ENCODE assay signal across 23 mouse cellular contexts in the genomic region with DNA sequence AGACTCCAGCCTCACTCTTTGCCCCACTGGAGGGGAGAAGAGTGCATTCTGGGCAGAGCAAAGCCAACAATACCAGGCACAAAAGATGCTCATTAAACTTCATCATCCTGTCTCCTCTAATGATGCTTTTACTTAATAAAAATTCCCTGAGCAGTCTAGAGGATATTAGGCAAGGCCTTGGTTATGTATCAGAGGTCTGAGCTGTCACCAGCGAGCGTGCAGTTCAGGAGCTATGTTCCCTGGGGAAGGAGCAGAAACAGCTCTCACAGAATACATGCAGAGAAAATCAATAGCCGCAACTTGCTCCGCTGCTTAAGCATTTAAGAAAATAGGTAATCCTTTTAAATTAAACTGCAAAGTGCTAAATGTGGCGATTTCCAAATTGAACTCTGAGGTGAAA.
DNase-seq lines count a peak whose midpoint lies in the region; ATAC-seq lines count a peak whose summit lies in the region.
"Had no signal": no experiment of that assay in that cellular context is flagged by ENCODE, and none has a peak within 500 bp of the region (broad histone marks: within the 10 kb centered on the region; RNA-seq: fewer than 3 reads in every experiment).

No protein-coding gene starts in this region.

- ATAC-seq in neural tube, embryonic 12.5 days (ENCODE audit: low FRiP score, low read depth) = peak; percentile 80
- ATAC-seq in neural tube, embryonic 15.5 days (ENCODE audit: low FRiP score) = no peak
- peak; percentile 47; the same call in 1 of the 2 replicates for ATAC-seq in midbrain, embryonic 12.5 days (ENCODE audit: low FRiP score, low read depth)
- peak; percentile 46; the same call in 1 of the 2 replicates for ATAC-seq in neural tube, embryonic 14.5 days (ENCODE audit: low read depth)
- ATAC-seq: activated CD4-positive, CD25-positive, alpha-beta regulatory T cell, adult 4 months; CD4-positive, CD25-positive, alpha-beta regulatory T cell, adult 4 months; liver, postnatal 0 days had no signal

- no peak overlapping the region for H3K27ac ChIP-seq in neural tube, embryonic 12.5 days
- H3K27ac ChIP-seq in neural tube, embryonic 15.5 days (replicated peaks) = no peak overlapping the region
- H3K27ac ChIP-seq in midbrain, embryonic 12.5 days (replicated peaks) = no peak overlapping the region
- H3K27ac ChIP-seq in neural tube, embryonic 14.5 days (ENCODE audit: low read depth, low read length) = no peak overlapping the region
- H3K27ac ChIP-seq: gastrocnemius, adult 2 months; heart, embryonic 10.5 days; kidney, postnatal 0 days had no signal

- H3K27me3 ChIP-seq in neural tube, embryonic 12.5 days (replicated peaks) = no peaks in the 10 kb centered on the region
- H3K27me3 ChIP-seq in neural tube, embryonic 15.5 days (replicated peaks) = no peaks in the 10 kb centered on the region
- no peaks in the 10 kb centered on the region for H3K27me3 ChIP-seq in midbrain, embryonic 12.5 days
- H3K27me3 ChIP-seq in neural tube, embryonic 14.5 days (ENCODE audit: control insufficient read depth, insufficient read depth, low read length) = no peaks in the 10 kb centered on the region

- H3K4me1 ChIP-seq in neural tube, embryonic 12.5 days = peaks cover 13% of the 10 kb centered on the region; the same call in 1 of the 2 replicates
- H3K4me1 ChIP-seq in neural tube, embryonic 15.5 days = no peaks in the 10 kb centered on the region
- H3K4me1 ChIP-seq in midbrain, embryonic 12.5 days = no peaks in the 10 kb centered on the region
- H3K4me1 ChIP-seq in neural tube, embryonic 14.5 days (ENCODE audit: control insufficient read depth, insufficient read depth, low read length) = no peaks in the 10 kb centered on the region
- H3K4me1 ChIP-seq: heart, embryonic 10.5 days had no signal

- no peaks in the 10 kb centered on the region for H3K36me3 ChIP-seq in neural tube, embryonic 12.5 days
- no peaks in the 10 kb centered on the region for H3K36me3 ChIP-seq in neural tube, embryonic 15.5 days
- H3K36me3 ChIP-seq in midbrain, embryonic 12.5 days = no peaks in the 10 kb centered on the region
- no peaks in the 10 kb centered on the region for H3K36me3 ChIP-seq in neural tube, embryonic 14.5 days (ENCODE audit: control insufficient read depth, insufficient read depth, low read length)
- H3K36me3 ChIP-seq: heart, embryonic 10.5 days had no signal

- no peak overlapping the region for H3K9ac ChIP-seq in neural tube, embryonic 12.5 days
- no peak overlapping the region for H3K9ac ChIP-seq in neural tube, embryonic 15.5 days (replicated peaks)
- H3K9ac ChIP-seq in midbrain, embryonic 12.5 days (replicated peaks) = no peak overlapping the region
- no peak overlapping the region for H3K9ac ChIP-seq in neural tube, embryonic 14.5 days (replicated peaks; ENCODE audit: low read depth, low read length)
- H3K9ac ChIP-seq: liver, postnatal 0 days had no signal

- H3K4me2 ChIP-seq in neural tube, embryonic 12.5 days (replicated peaks) = no peak overlapping the region
- H3K4me2 ChIP-seq in neural tube, embryonic 15.5 days = no peak overlapping the region
- no peak overlapping the region for H3K4me2 ChIP-seq in midbrain, embryonic 12.5 days (replicated peaks)
- H3K4me2 ChIP-seq in neural tube, embryonic 14.5 days (ENCODE audit: low read depth, low read length) = no peak overlapping the region

- peak; percentile 33 for DNase-seq in embryo, embryonic 11 days
- no peak for DNase-seq in embryo, embryonic 9.5 days (ENCODE audit: extremely low spot score)
- DNase-seq in layer of hippocampus, adult 9-10 months (ENCODE audit: low spot score) = no peak
- DNase-seq in adrenal gland, postnatal 25 days = no peak
- DNase-seq: adrenal gland, postnatal 14 days; cerebellum, adult 18-20 months; cerebellum, postnatal 25 days; gastrocnemius, adult 2 months; kidney, adult 18-20 months; layer of hippocampus, postnatal 36 days; left cerebral cortex, postnatal 4 days; liver; liver, postnatal 0 days; lung, postnatal 14 days; thymus, adult 2 months had no signal

- WGBS in neural tube, embryonic 12.5 days = 36% methylated on average over 5 of the region's 5 CpGs
- WGBS in neural tube, embryonic 15.5 days = 26% methylated on average over 5 of the region's 5 CpGs
- 26% methylated on average over 5 of the region's 5 CpGs for WGBS in midbrain, embryonic 12.5 days
- WGBS in neural tube, embryonic 14.5 days = 29% methylated on average over 5 of the region's 5 CpGs

- H3K4me3 ChIP-seq in neural tube, embryonic 12.5 days = no peak overlapping the region
- no peak overlapping the region for H3K4me3 ChIP-seq in neural tube, embryonic 15.5 days (replicated peaks)
- no peak overlapping the region for H3K4me3 ChIP-seq in midbrain, embryonic 12.5 days
- H3K4me3 ChIP-seq in neural tube, embryonic 14.5 days (ENCODE audit: low read depth, low read length) = no peak overlapping the region
- H3K4me3 ChIP-seq: gastrocnemius, adult 2 months; heart, embryonic 10.5 days had no signal

- H3K9me3 ChIP-seq in neural tube, embryonic 12.5 days = no peaks in the 10 kb centered on the region
- no peaks in the 10 kb centered on the region for H3K9me3 ChIP-seq in neural tube, embryonic 15.5 days (replicated peaks)
- H3K9me3 ChIP-seq in midbrain, embryonic 12.5 days = no peaks in the 10 kb centered on the region
- no peaks in the 10 kb centered on the region for H3K9me3 ChIP-seq in neural tube, embryonic 14.5 days (ENCODE audit: control insufficient read depth, low read length)
- H3K9me3 ChIP-seq: heart, embryonic 10.5 days had no signal
